34 mouse cellular contexts compared by ENCODE assay signal in the genomic region with DNA sequence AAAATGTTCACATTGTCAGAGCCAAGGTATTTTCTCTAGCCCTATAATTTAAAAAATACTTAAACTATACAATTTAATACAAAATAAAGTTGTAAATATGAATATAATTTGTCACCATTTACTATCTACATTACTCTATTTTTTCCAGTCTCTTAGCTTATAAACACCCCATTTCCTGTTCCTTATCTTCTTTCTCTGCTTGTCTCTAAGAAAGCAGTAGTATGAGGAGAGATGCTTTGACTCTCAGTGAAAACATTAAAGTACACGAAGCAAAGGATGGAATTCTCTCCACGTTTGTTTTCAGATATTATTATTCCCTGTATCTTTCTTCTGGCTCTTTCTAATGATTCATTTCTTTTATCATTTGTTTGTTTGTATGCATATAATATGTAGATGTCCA.
"Had no signal": no experiment of that assay in that cellular context is flagged by ENCODE, and none has a peak within 500 bp of the region (broad histone marks: within the 10 kb centered on the region; RNA-seq: fewer than 3 reads in every experiment).

No protein-coding gene starts in this region.

- H3K4me1 ChIP-seq: heart, embryonic 12.5 days; heart, embryonic 13.5 days; heart, embryonic 15.5 days; hindbrain, embryonic 10.5 days; intestine, embryonic 15.5 days had no signal

- H3K27me3 ChIP-seq: heart, embryonic 12.5 days; heart, embryonic 13.5 days; heart, embryonic 15.5 days; hindbrain, embryonic 12.5 days; hindbrain, embryonic 13.5 days; hindbrain, embryonic 15.5 days; intestine, embryonic 15.5 days; kidney, embryonic 15.5 days had no signal

- DNase-seq: heart, postnatal 10 days; heart, postnatal 14 days; heart, postnatal 36 days; heart, postnatal 4 days; kidney, adult 11 months; kidney, adult 18-20 months; kidney, adult 2 months; kidney, adult 8-10 months; kidney, adult 9 months; kidney, postnatal 10 days; kidney, postnatal 14 days; kidney, postnatal 25 days; kidney, postnatal 36 days; kidney, postnatal 4 days; layer of hippocampus, adult 9-11 months; layer of hippocampus, postnatal 36 days had no signal

- H3K9me3 ChIP-seq: heart, embryonic 12.5 days; heart, embryonic 13.5 days; heart, embryonic 15.5 days; hindbrain, embryonic 10.5 days; hindbrain, embryonic 12.5 days; hindbrain, embryonic 13.5 days; hindbrain, embryonic 15.5 days; intestine, embryonic 15.5 days; kidney, embryonic 15.5 days had no signal

- H3K9ac ChIP-seq: heart, embryonic 12.5 days; heart, embryonic 13.5 days; heart, embryonic 15.5 days; hindbrain, embryonic 12.5 days; hindbrain, embryonic 13.5 days; hindbrain, embryonic 14.5 days; hindbrain, embryonic 15.5 days; intestine, embryonic 15.5 days; kidney, embryonic 15.5 days had no signal

- H3K36me3 ChIP-seq: heart, embryonic 12.5 days; heart, embryonic 13.5 days; heart, embryonic 15.5 days; hindbrain, embryonic 10.5 days; hindbrain, embryonic 12.5 days; hindbrain, embryonic 13.5 days; hindbrain, embryonic 15.5 days; intestine, embryonic 15.5 days; kidney, embryonic 15.5 days had no signal

- H3K4me3 ChIP-seq: heart, embryonic 12.5 days; heart, embryonic 13.5 days; heart, embryonic 15.5 days; hindbrain, embryonic 10.5 days; hindbrain, embryonic 12.5 days; hindbrain, embryonic 13.5 days; hindbrain, embryonic 15.5 days; intestine, embryonic 15.5 days; kidney, embryonic 15.5 days; layer of hippocampus, adult 2 months; left cerebral cortex, adult 2 months had no signal

- ATAC-seq: hindbrain, embryonic 16.5 days; hindbrain, postnatal 0 days; inflammation-experienced regulatory T-cells, adult 6 months; intestine, embryonic 15.5 days; intestine, embryonic 16.5 days had no signal

- H3K4me2 ChIP-seq: heart, embryonic 11.5 days; heart, embryonic 12.5 days; heart, embryonic 13.5 days; heart, embryonic 15.5 days; hindbrain, embryonic 12.5 days; hindbrain, embryonic 13.5 days; hindbrain, embryonic 14.5 days; hindbrain, embryonic 15.5 days; intestine, embryonic 15.5 days; kidney, embryonic 15.5 days had no signal

- H3K27ac ChIP-seq: heart, embryonic 13.5 days; heart, embryonic 15.5 days; hindbrain, embryonic 10.5 days; hindbrain, embryonic 12.5 days; hindbrain, embryonic 13.5 days; hindbrain, embryonic 14.5 days; hindbrain, embryonic 15.5 days; hindbrain, postnatal 0 days; intestine, embryonic 15.5 days; kidney, embryonic 15.5 days; kidney, postnatal 0 days; layer of hippocampus, adult 2 months; left cerebral cortex, adult 2 months had no signal
